14 mouse cellular contexts compared by ENCODE assay signal in the genomic region with DNA sequence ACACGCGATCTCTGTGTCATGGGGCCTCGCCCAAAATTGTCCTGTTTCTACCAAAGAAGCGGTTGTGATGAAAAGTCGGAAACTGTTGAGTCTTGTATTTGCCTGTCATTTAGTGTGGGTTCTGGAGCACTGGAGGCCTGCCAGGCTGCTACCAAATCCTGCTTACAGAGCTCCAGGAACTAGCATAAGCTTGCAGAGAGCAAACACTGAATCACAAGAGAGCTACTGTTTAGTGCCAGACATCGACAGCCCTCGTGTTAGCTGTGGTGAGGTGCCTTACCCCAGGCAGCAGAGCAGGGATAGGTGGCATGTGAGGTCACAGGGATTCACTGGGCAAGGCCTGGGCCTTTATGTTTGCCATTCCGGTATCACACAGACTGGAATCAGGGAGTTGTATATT. TPM values are rescaled to one million over a fixed set of nuclear protein-coding genes. Genes with fewer than 3 reads are reported as not detected.
DNase-seq lines count a peak whose midpoint lies in the region; ATAC-seq lines count a peak whose summit lies in the region.
"Had no signal": no experiment of that assay in that cellular context is flagged by ENCODE, and none has a peak within 500 bp of the region (broad histone marks: within the 10 kb centered on the region; RNA-seq: fewer than 3 reads in every experiment).

No protein-coding gene starts in this region.

- DNase-seq in limb, embryonic 10.5 days (ENCODE audit: low spot score): no peak
- peak; percentile 75 for DNase-seq in brain, adult 2 months (ENCODE audit: low read depth, low spot score)
- DNase-seq in frontal cortex, postnatal 36 days (ENCODE audit: low spot score in 2 of 2): peak; percentile 28 to 38
- peak; percentile 25 to 27 for DNase-seq in left cerebral cortex, postnatal 10 days (ENCODE audit: extremely low spot score in 1 of 2, low spot score in 2 of 2)
- no peak for DNase-seq in ovary, postnatal 10 days (ENCODE audit: low spot score)
- DNase-seq in forebrain, embryonic 11.5 days (ENCODE audit: low spot score): no peak
- no peak for DNase-seq in heart, postnatal 10 days
- DNase-seq: gastrocnemius, postnatal 10 days; liver had no signal

- 0 out of 2 replicates have a peak, but pooled peaks have one; percentile 40 for ATAC-seq in limb, embryonic 13.5 days (ENCODE audit: low FRiP score, low read depth)
- no peak for ATAC-seq in forebrain, embryonic 11.5 days (replicated peaks; ENCODE audit: low FRiP score)

- intact Hi-C loops in left cerebral cortex, postnatal 10 days (cut with DNase I): no loop called here
- intact Hi-C loops in heart, postnatal 10 days (cut with DNase I): no loop called here

- no peaks in the 10 kb centered on the region for H3K4me1 ChIP-seq in limb, embryonic 13.5 days
- no peaks in the 10 kb centered on the region for H3K4me1 ChIP-seq in limb, embryonic 10.5 days
- no peaks in the 10 kb centered on the region for H3K4me1 ChIP-seq in forebrain, embryonic 11.5 days (replicated peaks; ENCODE audit: control insufficient read depth, insufficient read depth, low read length)
- H3K4me1 ChIP-seq: heart, embryonic 12.5 days; megakaryocyte, embryonic 14.5 days had no signal

- no peaks in the 10 kb centered on the region for H3K36me3 ChIP-seq in limb, embryonic 13.5 days
- no peaks in the 10 kb centered on the region for H3K36me3 ChIP-seq in limb, embryonic 10.5 days
- H3K36me3 ChIP-seq in forebrain, embryonic 11.5 days (ENCODE audit: control insufficient read depth, insufficient read depth, low read length): no peaks in the 10 kb centered on the region
- H3K36me3 ChIP-seq: heart, embryonic 12.5 days; hindbrain, embryonic 15.5 days had no signal

- no peaks in the 10 kb centered on the region for H3K27me3 ChIP-seq in limb, embryonic 13.5 days
- no peaks in the 10 kb centered on the region for H3K27me3 ChIP-seq in limb, embryonic 10.5 days (ENCODE audit: low read depth, poor library complexity, severe bottlenecking)
- no peaks in the 10 kb centered on the region for H3K27me3 ChIP-seq in forebrain, embryonic 11.5 days (ENCODE audit: control insufficient read depth, insufficient read depth, low read length)
- H3K27me3 ChIP-seq: heart, embryonic 12.5 days; hindbrain, embryonic 15.5 days; megakaryocyte, embryonic 14.5 days had no signal

- no peak overlapping the region for H3K4me2 ChIP-seq in limb, embryonic 13.5 days (replicated peaks)
- no peak overlapping the region for H3K4me2 ChIP-seq in forebrain, embryonic 11.5 days (ENCODE audit: low read depth, low read length, severe bottlenecking)
- H3K4me2 ChIP-seq: heart, embryonic 12.5 days; hindbrain, embryonic 15.5 days had no signal

- no peaks in the 10 kb centered on the region for H3K9me3 ChIP-seq in limb, embryonic 13.5 days
- H3K9me3 ChIP-seq in limb, embryonic 10.5 days (replicated peaks): no peaks in the 10 kb centered on the region
- no peaks in the 10 kb centered on the region for H3K9me3 ChIP-seq in forebrain, embryonic 11.5 days (ENCODE audit: control insufficient read depth, low read length)
- H3K9me3 ChIP-seq: heart, embryonic 12.5 days; hindbrain, embryonic 15.5 days had no signal

- H3K9ac ChIP-seq in limb, embryonic 13.5 days: no peak overlapping the region
- H3K9ac ChIP-seq in forebrain, embryonic 11.5 days (ENCODE audit: low read length): no peak overlapping the region
- H3K9ac ChIP-seq: heart, embryonic 12.5 days; hindbrain, embryonic 15.5 days had no signal

- 77% methylated on average over 8 of the region's 8 CpGs for WGBS in limb, embryonic 13.5 days
- 89% methylated on average over 8 of the region's 8 CpGs for WGBS in limb, embryonic 10.5 days
- WGBS in forebrain, embryonic 11.5 days: 87% methylated on average over 8 of the region's 8 CpGs

- no peak overlapping the region for H3K4me3 ChIP-seq in limb, embryonic 13.5 days
- H3K4me3 ChIP-seq in limb, embryonic 10.5 days: no peak overlapping the region
- no peak overlapping the region for H3K4me3 ChIP-seq in forebrain, embryonic 11.5 days (ENCODE audit: low read depth, low read length)
- H3K4me3 ChIP-seq: heart, embryonic 12.5 days; hindbrain, embryonic 15.5 days; megakaryocyte, embryonic 14.5 days had no signal

- H3K27ac ChIP-seq in limb, embryonic 13.5 days: no peak overlapping the region
- no peak overlapping the region for H3K27ac ChIP-seq in limb, embryonic 10.5 days
- H3K27ac ChIP-seq in forebrain, embryonic 11.5 days (ENCODE audit: low read depth, low read length): no peak overlapping the region
- H3K27ac ChIP-seq: hindbrain, embryonic 15.5 days; kidney, postnatal 0 days had no signal

RNA-seq across cellular contexts. Expression of a gene that starts 22.7 kb away (rescaled TPM):
- 14.1 and 15.4 TPM in 2 replicates for polyA plus RNA-seq in limb, embryonic 13.5 days (2015; fragmentation: Nextera tagmentation; extraction: Ambion mirVana)
- 2.9 TPM in 2 replicates for polyA plus RNA-seq in limb, embryonic 10.5 days (2016; fragmentation: Nextera tagmentation; extraction: Ambion mirVana)
- 10 to 100 TPM; 37.8 to 43.6 TPM for total RNA-seq in left cerebral cortex, postnatal 10 days (2021)
- polyA plus RNA-seq in forebrain, embryonic 11.5 days (2014; fragmentation: Nextera tagmentation; extraction: Ambion mirVana): 3.9 and 4.4 TPM in 2 replicates
- 10 to 100 TPM in 1 of 2 experiments, 1 to 10 TPM in 1; 8.7 to 10.2 TPM for total RNA-seq in heart, postnatal 10 days (2021)

Comparison
In these comparisons a context has a peak if more than half of its experiments do, and no peak if none do; other contexts are left out.
1. DNase-seq: peak in brain, adult 2 months (single experiment), frontal cortex, postnatal 36 days (2 of 2) and left cerebral cortex, postnatal 10 days (2 of 2); none in limb, embryonic 10.5 days (single experiment), ovary, postnatal 10 days (single experiment), forebrain, embryonic 11.5 days (single experiment) and heart, postnatal 10 days (0 of 2).